Mouse (Mus musculus): ENCODE measurements around the gene Plagl1. TPM values are rescaled to one million over a fixed set of nuclear protein-coding genes. Genes with fewer than 3 reads are reported as not detected.
"Not testable (repeated sequence)": the region's sequence is repeated elsewhere in the genome, so short reads cannot be mapped to it uniquely, and the experiment has no call there.

Plagl1 gene
- total RNA-seq (2015) (0.52 and 0.98 TPM in 2 replicates), total RNA-seq (2017) (0.08 and 0.92 TPM in 2 replicates)

- no peak for ATAC-seq (ENCODE audit: poor library complexity, severe bottlenecking)
Measured at GRCm38 (mm10) chr10:13060021-13060668, at the start of gene Plagl1. Gene Plagl1, plus strand, starts transcription at chr10:13060504.

GRCm38 (mm10) chr10:13014026-13014425, 46.3 kb upstream of the Plagl1 start:
- ATAC-seq (ENCODE audit: poor library complexity, severe bottlenecking), result no peak

DNA sequence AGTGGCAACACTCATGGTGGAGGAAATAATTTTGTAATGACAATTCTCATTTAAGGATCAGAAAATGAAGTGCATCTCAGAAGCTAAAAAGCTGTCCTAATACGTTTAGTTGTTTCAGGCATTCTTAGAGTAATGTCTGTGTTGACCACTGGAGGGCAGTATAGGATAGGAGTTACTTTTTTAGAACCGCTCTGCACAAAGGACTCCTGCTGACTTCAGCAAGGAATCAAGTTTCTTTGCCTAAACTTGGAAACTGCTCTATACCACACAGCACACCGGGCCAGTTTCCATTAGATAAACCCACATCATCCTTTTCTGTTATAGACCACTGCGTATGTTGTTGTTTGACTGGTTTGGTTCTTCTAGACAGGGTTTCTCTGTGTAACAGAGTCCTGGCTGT, 43.7 kb upstream of the Plagl1 start:
- peak; percentile 92 for ATAC-seq (ENCODE audit: poor library complexity, severe bottlenecking)

DNA sequence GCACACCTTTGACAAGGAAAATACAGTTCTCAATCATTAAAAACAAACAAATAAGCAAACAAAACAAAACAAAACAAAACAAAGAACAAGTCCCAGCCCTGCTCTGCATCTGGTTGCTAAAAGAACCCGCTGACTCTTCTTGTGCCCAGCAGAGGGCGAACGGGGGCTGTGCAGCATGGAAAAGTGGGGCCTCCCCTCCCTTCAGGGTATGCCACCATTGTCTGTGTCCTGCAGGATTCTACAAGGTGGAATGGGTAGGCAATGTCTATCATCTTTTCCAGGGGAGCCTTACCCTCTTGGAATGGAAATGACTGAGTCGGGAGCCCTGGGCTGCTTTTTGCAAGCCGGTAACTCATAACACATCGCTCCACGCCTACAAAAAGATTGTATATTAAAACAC, 41.8 kb upstream of the Plagl1 start:
- ATAC-seq (ENCODE audit: poor library complexity, severe bottlenecking), result no peak

DNA sequence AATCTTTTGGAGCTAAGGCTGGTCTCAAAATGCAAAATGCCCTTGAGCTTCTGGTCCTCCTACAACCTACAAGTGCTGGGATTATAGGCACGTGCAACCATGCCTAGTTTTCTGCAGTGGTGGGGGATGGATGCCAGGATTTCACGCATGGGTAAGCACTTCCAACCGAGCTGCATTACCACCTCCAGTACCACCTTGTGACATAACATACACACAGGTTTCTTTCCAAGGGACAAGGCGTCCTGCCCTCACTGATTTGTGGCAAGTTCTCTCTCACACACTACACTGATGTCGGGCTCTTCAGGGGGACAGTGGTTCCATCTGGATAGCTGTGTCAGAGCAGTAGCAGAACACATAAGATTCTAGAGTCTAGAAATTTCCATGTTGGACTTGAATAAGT, 41.3 kb upstream of the Plagl1 start:
- ATAC-seq (ENCODE audit: poor library complexity, severe bottlenecking), result no peak

DNA sequence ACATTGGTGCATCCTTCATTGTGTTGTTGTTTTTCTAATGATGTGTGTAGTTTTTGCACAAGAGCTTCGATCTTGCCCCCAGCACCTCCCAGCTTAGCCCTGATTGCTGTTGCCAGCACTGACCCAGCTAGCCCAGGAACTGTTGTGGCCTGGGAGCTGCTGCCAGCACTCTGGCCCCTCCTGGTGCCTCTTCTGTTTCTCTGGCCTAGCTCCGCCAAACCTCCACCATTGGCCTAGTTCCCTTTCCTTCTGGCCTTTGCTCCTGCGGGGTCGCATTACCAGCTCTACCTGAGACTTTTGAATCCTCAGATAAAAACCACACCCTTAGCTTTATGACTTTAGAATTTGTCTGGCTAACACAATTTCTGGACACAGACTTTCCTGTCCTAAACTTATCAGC, 38.2 kb upstream of the Plagl1 start:
- no peak for ATAC-seq (ENCODE audit: poor library complexity, severe bottlenecking)

GRCm38 (mm10) chr10:13023985-13024384, 36.3 kb upstream of the Plagl1 start:
- not testable (repeated sequence) for ATAC-seq (ENCODE audit: poor library complexity, severe bottlenecking)

GRCm38 (mm10) chr10:13027702-13028101, 32.6 kb upstream of the Plagl1 start:
- no peak for ATAC-seq (ENCODE audit: poor library complexity, severe bottlenecking)

- no peak for ATAC-seq (ENCODE audit: poor library complexity, severe bottlenecking)
Measured at GRCm38 (mm10) chr10:13028215-13028614, 32.1 kb upstream of the Plagl1 start.

- no peak for ATAC-seq (ENCODE audit: poor library complexity, severe bottlenecking)
Measured at GRCm38 (mm10) chr10:13029416-13029815, 30.9 kb upstream of the Plagl1 start.

DNA sequence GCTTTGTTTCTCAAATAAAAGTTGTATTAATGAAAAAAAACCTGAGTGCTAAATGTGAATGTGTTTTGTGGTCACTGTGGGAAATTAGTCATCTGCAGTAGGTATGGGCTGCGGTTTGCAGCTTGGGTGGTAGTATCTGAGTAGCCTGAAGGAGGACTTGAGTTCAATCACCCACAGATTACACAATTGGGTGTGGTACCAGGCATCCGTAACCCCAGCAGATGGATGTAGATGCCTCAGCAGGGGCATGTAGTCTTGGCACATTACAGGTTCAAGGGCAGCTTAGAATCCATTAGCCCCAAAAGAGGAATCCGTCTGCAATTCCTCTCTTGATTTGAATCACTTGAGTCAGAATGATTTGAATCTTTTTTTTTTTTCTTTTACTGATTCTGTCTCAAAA, 25.0 kb upstream of the Plagl1 start:
- ATAC-seq (ENCODE audit: poor library complexity, severe bottlenecking), result 0 out of 2 replicates have a peak, but pooled peaks have one; percentile 38

GRCm38 (mm10) chr10:13039637-13040174, 20.6 kb upstream of the Plagl1 start:
- ATAC-seq (ENCODE audit: poor library complexity, severe bottlenecking), result no peak

GRCm38 (mm10) chr10:13044659-13045058, 15.6 kb upstream of the Plagl1 start:
- no peak for ATAC-seq (ENCODE audit: poor library complexity, severe bottlenecking)

- no peak for ATAC-seq (ENCODE audit: poor library complexity, severe bottlenecking)
Measured at GRCm38 (mm10) chr10:13047816-13048215, 12.5 kb upstream of the Plagl1 start.

- ATAC-seq (ENCODE audit: poor library complexity, severe bottlenecking), result no peak
Measured at GRCm38 (mm10) chr10:13056863-13057381, 3.4 kb upstream of the Plagl1 start.

DNA sequence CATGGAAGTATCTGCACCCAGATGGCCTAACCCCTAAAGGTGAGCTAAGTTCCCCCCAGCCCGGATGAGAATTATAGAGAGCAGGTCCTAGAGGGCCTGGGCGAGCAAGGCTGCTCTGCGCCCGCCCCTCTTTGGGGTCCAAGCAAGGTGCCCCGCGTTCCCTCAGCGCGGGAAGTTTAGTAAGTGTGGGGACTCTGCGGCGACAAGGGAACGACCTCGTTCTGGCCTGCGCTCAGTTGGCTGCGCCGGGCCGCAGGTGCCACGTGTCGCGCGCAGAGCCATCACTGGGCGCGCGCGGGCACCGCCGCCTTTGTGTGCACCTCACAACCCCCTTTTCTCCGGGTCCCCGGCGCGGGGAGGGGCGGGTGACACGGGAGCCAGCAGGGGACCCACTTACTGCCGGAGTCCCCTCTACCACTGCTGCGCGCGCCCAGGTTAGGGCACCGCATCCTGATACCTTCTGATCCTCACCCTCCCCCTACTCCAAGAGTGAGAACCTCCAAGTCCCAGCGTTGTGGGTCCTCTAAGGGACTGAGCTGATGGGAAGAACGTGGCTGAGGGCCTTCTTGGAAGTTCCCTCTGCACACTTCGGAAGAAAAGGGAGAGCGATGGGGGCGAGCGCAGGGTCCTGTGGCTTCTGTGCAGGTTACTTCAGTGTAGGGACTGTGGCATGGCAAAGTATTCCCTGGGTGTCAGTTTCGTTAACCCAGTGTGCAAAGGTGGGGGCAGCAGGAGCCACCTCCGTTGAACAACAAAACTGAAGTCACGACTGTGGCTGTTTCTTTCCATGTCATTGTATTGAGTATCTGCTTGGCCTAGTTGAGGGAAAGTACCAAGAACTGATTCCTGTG, 742 bp downstream of the Plagl1 start:
- ATAC-seq (ENCODE audit: poor library complexity, severe bottlenecking), result no peak

- no peak for ATAC-seq (ENCODE audit: poor library complexity, severe bottlenecking)
Measured at GRCm38 (mm10) chr10:13062373-13062772, 2.1 kb downstream of the Plagl1 start.

DNA sequence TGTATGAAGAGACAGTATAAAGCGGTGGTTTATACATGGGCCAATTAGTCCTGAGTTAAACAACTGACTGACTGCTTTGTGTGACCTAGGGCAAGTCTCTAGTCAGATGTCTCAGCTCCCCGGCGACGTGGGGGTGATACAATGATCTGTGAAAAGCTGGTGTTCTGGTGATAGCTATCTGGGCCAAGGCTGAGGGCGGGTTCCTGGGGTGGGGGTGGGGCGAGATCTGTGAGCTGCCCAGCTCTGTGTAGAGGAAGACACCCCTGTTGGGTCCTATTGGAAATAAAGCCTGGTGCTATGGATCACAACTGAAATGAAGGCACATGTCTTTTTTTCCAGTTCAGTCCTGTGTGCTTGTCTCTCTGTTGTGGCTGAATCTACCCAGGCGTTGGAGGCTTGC, 3.2 kb downstream of the Plagl1 start:
- ATAC-seq (ENCODE audit: poor library complexity, severe bottlenecking), result no peak

DNA sequence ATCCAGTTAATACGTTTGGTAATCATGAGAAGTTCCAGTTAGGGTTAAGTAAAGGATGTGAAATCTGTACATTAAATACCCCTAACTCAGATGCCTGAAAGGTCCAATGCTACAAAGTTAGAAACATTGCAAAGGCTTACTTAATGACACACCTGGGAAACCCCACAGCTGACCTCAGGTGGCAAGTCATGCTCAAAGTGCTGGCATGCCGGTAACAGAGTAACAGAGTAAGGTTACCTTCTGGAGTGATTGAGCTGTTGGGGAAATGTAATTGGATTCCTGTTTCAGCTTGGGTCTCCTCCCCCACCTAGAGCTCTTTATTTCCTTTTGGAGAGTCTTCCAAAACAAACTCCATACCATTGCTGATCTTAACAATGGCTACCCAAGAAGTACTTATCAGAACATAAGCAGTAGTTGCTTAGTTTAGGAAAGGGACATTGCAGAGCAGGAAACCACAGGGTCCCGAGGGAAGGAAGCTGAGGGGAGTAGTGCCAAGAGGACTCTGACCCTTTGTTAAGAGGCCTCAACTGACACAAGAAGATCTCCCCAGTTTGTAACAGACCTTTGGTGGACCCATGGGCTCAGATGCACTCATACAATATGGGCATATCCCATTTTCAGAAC, 4.9 kb downstream of the Plagl1 start:
- no peak for ATAC-seq (ENCODE audit: poor library complexity, severe bottlenecking)

- ATAC-seq (ENCODE audit: poor library complexity, severe bottlenecking), result no peak
Measured at GRCm38 (mm10) chr10:13071031-13071430, 10.7 kb downstream of the Plagl1 start.
